Mouse (Mus musculus) CH12.LX (cell line): ENCODE measurements at regions not wholly inside any gene's neighbourhood (a gene's known extent, or its start where the extent isn't known, plus 50 kb on each side); places are given as distances from the start of the nearest gene placed in this dataset.

Source experiments
- DNase-seq: peaks from one replicate; pipeline ENCODE4 v3.0.0-alpha.2; 2013; ENCODE audit errors: extremely low read depth
- H3K27ac ChIP-seq: 2 replicates; pipeline ENCODE4 v1.5.1; 2012; ENCODE audit warnings: low read depth, mild to moderate bottlenecking, control low read depth, moderate library complexity; ENCODE audit not compliant: insufficient read depth
- H3K27me3 ChIP-seq: replicated peaks from 2 replicates; pipeline ENCODE3; 2012; ENCODE audit warnings: inconsistent platforms
- H3K36me3 ChIP-seq, 2 experiments: replicated peaks in 1 of 2; 2 replicates each; pipeline versions ENCODE3 to v1.6.1; 2012; ENCODE audit warnings: inconsistent platforms in 1 of 2, low read length in 1 of 2, mild to moderate bottlenecking in 1 of 2, mixed read lengths in 1 of 2, moderate library complexity in 1 of 2; ENCODE audit not compliant: control insufficient read depth in 1 of 2, insufficient read depth in 1 of 2
- H3K4me1 ChIP-seq, 2 experiments: 2 replicates each; pipeline ENCODE4 v1.6.1; 2012; ENCODE audit warnings: inconsistent platforms in 1 of 2, moderate library complexity in 1 of 2; ENCODE audit not compliant: insufficient read depth in 2 of 2, control insufficient read depth in 1 of 2
- H3K4me2 ChIP-seq: 2 replicates; pipeline ENCODE4 v1.6.1; 2012; ENCODE audit warnings: low read depth, mild to moderate bottlenecking, control low read depth; ENCODE audit not compliant: poor library complexity, insufficient read depth, severe bottlenecking
- H3K4me3 ChIP-seq, 3 experiments: fragments of 150-350 bp in 1 of 3; sonication (generic) in 1 of 3; replicated peaks in 1 of 3; 2 replicates each; pipeline versions ENCODE3 to v1.5.1; 2011 to 2012; ENCODE audit warnings: low read depth in 2 of 3, low read length in 2 of 3, mild to moderate bottlenecking in 2 of 3, moderate library complexity in 2 of 3, control low read depth in 1 of 3, improper control_type of control experiment in 1 of 3, inconsistent platforms in 1 of 3, mixed read lengths in 1 of 3; ENCODE audit not compliant: poor library complexity in 1 of 3
- H3K79me2 ChIP-seq: replicated peaks from 2 replicates; pipeline ENCODE4 v1.6.1; 2012; ENCODE audit warnings: mild to moderate bottlenecking, moderate library complexity; ENCODE audit not compliant: control insufficient read depth, poor library complexity, insufficient read depth, severe bottlenecking; ENCODE audit errors: extremely low read depth
- H3K9ac ChIP-seq: 2 replicates; pipeline ENCODE4 v1.6.1; 2012; ENCODE audit warnings: low read depth, mild to moderate bottlenecking, control low read depth, moderate library complexity; ENCODE audit not compliant: insufficient read depth
- H3K9me3 ChIP-seq: replicated peaks from 2 replicates; pipeline ENCODE3; 2012; ENCODE audit warnings: low read length, inconsistent platforms, mixed read lengths
- CHD1 ChIP-seq: IDR thresholded peaks from 2 replicates; pipeline ENCODE4 v1.6.1; 2012; ENCODE audit warnings: low read depth, low read length, improper control_type of control experiment, inconsistent platforms
- ELF1 ChIP-seq: IDR thresholded peaks from 2 replicates; pipeline ENCODE4 v1.6.1; 2014; ENCODE audit warnings: low read depth, mild to moderate bottlenecking, inconsistent platforms, low read length, improper control_type of control experiment
- ETS1 ChIP-seq: conservative IDR thresholded peaks from 2 replicates; pipeline ENCODE4 v1.6.1; 2012; ENCODE audit warnings: low read depth, mild to moderate bottlenecking, inconsistent platforms, low read length, improper control_type of control experiment, moderate library complexity
- HCFC1 ChIP-seq: IDR thresholded peaks from 2 replicates; pipeline ENCODE4 v1.6.1; 2012; ENCODE audit warnings: low read depth, mild to moderate bottlenecking, inconsistent platforms, low read length, improper control_type of control experiment
- IRF4 ChIP-seq: IDR thresholded peaks from 2 replicates; pipeline ENCODE4 v1.6.1; 2014; ENCODE audit warnings: low read depth, mild to moderate bottlenecking, inconsistent platforms, low read length, improper control_type of control experiment
- JUN ChIP-seq: IDR thresholded peaks from 2 replicates; pipeline ENCODE4 v1.6.1; 2011; ENCODE audit warnings: low read depth, mild to moderate bottlenecking, low read length, improper control_type of control experiment, moderate library complexity; ENCODE audit not compliant: insufficient read depth
- JUND ChIP-seq: conservative IDR thresholded peaks from 2 replicates; pipeline ENCODE4 v1.6.1; 2011; ENCODE audit warnings: low read depth, low read length, improper control_type of control experiment
- KAT2A ChIP-seq: IDR thresholded peaks from 2 replicates; pipeline ENCODE4 v1.6.1; 2012; ENCODE audit warnings: low read length, improper control_type of control experiment, inconsistent platforms; ENCODE audit not compliant: insufficient replicate concordance
- MAX ChIP-seq: IDR thresholded peaks from 2 replicates; pipeline ENCODE4 v1.6.1; 2011; ENCODE audit warnings: low read length, improper control_type of control experiment
- MXI1 ChIP-seq: IDR thresholded peaks from 2 replicates; pipeline ENCODE4 v1.6.1; 2011; ENCODE audit warnings: mild to moderate bottlenecking, low read depth, low read length, improper control_type of control experiment
- MYC ChIP-seq: IDR thresholded peaks from 2 replicates; pipeline ENCODE4 v1.6.1; 2011; ENCODE audit warnings: low read depth, mild to moderate bottlenecking, improper control_type of control experiment, low read length
- POLR2AphosphoS2 ChIP-seq: IDR thresholded peaks from 2 replicates; pipeline ENCODE4 v1.6.1; 2011; ENCODE audit warnings: low read depth, low read length, improper control_type of control experiment
- RAD21 ChIP-seq: IDR thresholded peaks from 2 replicates; pipeline ENCODE4 v1.6.1; 2011; ENCODE audit warnings: low read depth, mild to moderate bottlenecking, low read length, improper control_type of control experiment, moderate library complexity
- SIN3A ChIP-seq: IDR thresholded peaks from 2 replicates; pipeline ENCODE4 v1.6.1; 2012; ENCODE audit warnings: low read length, improper control_type of control experiment, inconsistent platforms
- SMC3 ChIP-seq: IDR thresholded peaks from 2 replicates; pipeline ENCODE4 v1.6.1; 2011; ENCODE audit warnings: low read depth, low read length, improper control_type of control experiment
- UBTF ChIP-seq: IDR thresholded peaks from 2 replicates; pipeline ENCODE4 v1.6.1; 2012; ENCODE audit warnings: low read depth, mild to moderate bottlenecking, inconsistent platforms, low read length, improper control_type of control experiment, moderate library complexity
- USF1 ChIP-seq: IDR thresholded peaks from 2 replicates; pipeline ENCODE4 v1.6.1; 2014; ENCODE audit warnings: low read depth, mild to moderate bottlenecking, inconsistent platforms, low read length, improper control_type of control experiment
- ZMIZ1 ChIP-seq: IDR thresholded peaks from 2 replicates; pipeline ENCODE4 v1.6.1; 2012; ENCODE audit warnings: low read depth, mild to moderate bottlenecking, inconsistent platforms, low read length, improper control_type of control experiment
- dilution Hi-C: fragments of 300-500 bp; cut with MboI; formaldehyde crosslinking; loops from 2 replicates; pipeline ENCODE4 v1.14.3; 2020; ENCODE audit warnings: low sequenced_read_pairs; ENCODE audit not compliant: extremely low pct_unique_long_range_greater_than_20kb, extremely low pct_ligation_motif_present
- in situ Hi-C: fragments of 300-500 bp; cut with MboI; formaldehyde crosslinking; loops from 3 replicates; pipeline ENCODE4 v1.14.3; 2019; ENCODE audit warnings: low sequenced_read_pairs, low pct_ligation_motif_present, low pct_unique_long_range_greater_than_20kb, mixed read lengths

GRCm38 (mm10) chr7:124933573-124933972 is 510.9 kb upstream of the Kdm8 start:
- peaks cover 25% of the 10 kb centered on the region for H3K9me3 ChIP-seq
- dilution Hi-C loops (no loop called here), in situ Hi-C loops (no loop called here)
- no peak overlapping the region for H3K4me3 ChIP-seq
- TF ChIP-seq POLR2AphosphoS2: no peak
- no peak for TF ChIP-seq MAX
- no peaks in the 10 kb centered on the region for H3K79me2 ChIP-seq
- H3K27ac ChIP-seq: no peak overlapping the region
- peaks cover 21% of the 10 kb centered on the region for H3K27me3 ChIP-seq
- H3K9ac ChIP-seq: no peak overlapping the region
- DNase-seq: no peak
- H3K4me1 ChIP-seq: no peaks in the 10 kb centered on the region
- no peaks in the 10 kb centered on the region for H3K36me3 ChIP-seq
- H3K4me2 ChIP-seq: no peak overlapping the region

- Histone ChIP-seq H3K9me3 (peaks cover 15% of the 10 kb centered on the region), H3K79me2 (no peaks in the 10 kb centered on the region), H3K9ac (no peak overlapping the region), H3K27me3 (peaks cover 22% of the 10 kb centered on the region), H3K4me1 (no peaks in the 10 kb centered on the region), H3K27ac (no peak overlapping the region), H3K4me2 (no peak overlapping the region), H3K36me3 (no peaks in the 10 kb centered on the region), H3K4me3 (no peak overlapping the region)
- dilution Hi-C loops: no loop called here
- no peak for DNase-seq
- TF ChIP-seq MYC (no peak), IRF4 (no peak), SIN3A (no peak), MAX (no peak), RAD21 (no peak), KAT2A (no peak), SMC3 (no peak), ZMIZ1 (no peak), CHD1 (no peak), USF1 (no peak), HCFC1 (no peak), JUND (no peak), ETS1 (no peak), ELF1 (no peak), MXI1 (no peak), UBTF (no peak), JUN (no peak)
- in situ Hi-C loops: no loop called here
Observed at GRCm38 (mm10) chr7:124939357-124939756, 505.1 kb upstream of the Kdm8 start.
